Mouse (Mus musculus): ENCODE measurements around the gene Zfp185. TPM values are rescaled to one million over a fixed set of nuclear protein-coding genes. Genes with fewer than 3 reads are reported as not detected.
A peak's percentile ranks its signal among the peaks of the same experiment; 100 is the strongest.

The Zfp185 gene
- polyA plus RNA-seq, 1 experiment from 2014 or later = 8.9 TPM

DNA sequence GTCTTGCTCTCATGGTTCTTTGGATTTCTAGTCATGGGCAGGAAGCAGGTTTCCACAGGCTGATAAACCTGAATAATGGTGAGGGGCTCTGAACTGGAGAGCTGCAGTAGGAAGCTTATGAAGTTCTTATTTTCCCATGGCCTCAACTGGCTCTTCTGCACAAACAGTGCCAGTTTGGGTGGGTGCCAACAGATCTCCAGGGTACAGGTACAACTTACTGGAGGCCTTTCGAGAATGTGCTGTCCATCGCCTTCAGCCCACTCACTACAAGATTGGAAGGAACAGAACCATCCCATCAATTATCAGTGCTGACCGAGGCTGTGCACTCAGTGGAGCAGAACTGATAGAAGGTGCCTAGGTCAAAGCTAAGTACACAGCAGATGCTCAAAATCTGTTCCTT lies 1.3 kb downstream of the Zfp185 start:
- 80% methylated on average over 3 of the region's 3 CpGs for WGBS
- no peak overlapping the region for H3K4me3 ChIP-seq (ENCODE audit: low read depth, low read length)
- H3K27ac ChIP-seq (ENCODE audit: low read depth) = no peak overlapping the region
- no peak overlapping the region for H3K9ac ChIP-seq (ENCODE audit: low read length)
- no peak for ATAC-seq (replicated peaks; ENCODE audit: low FRiP score, low TSS enrichment, low read depth)
- no peak for DNase-seq (ENCODE audit: low spot score)
- H3K4me1 ChIP-seq (replicated peaks; ENCODE audit: control insufficient read depth, insufficient read depth, low read length) = no peaks in the 10 kb centered on the region
- H3K4me2 ChIP-seq (ENCODE audit: low read length) = no peak overlapping the region
- H3K27me3 ChIP-seq (replicated peaks; ENCODE audit: control insufficient read depth, insufficient read depth, low read length) = 0 out of 2 replicates have a peak, but pooled peaks cover 5% of the 10 kb centered on the region
- H3K36me3 ChIP-seq (ENCODE audit: control insufficient read depth, insufficient read depth, low read length) = no peaks in the 10 kb centered on the region
- H3K9me3 ChIP-seq (ENCODE audit: control insufficient read depth, low read length) = no peaks in the 10 kb centered on the region

DNA sequence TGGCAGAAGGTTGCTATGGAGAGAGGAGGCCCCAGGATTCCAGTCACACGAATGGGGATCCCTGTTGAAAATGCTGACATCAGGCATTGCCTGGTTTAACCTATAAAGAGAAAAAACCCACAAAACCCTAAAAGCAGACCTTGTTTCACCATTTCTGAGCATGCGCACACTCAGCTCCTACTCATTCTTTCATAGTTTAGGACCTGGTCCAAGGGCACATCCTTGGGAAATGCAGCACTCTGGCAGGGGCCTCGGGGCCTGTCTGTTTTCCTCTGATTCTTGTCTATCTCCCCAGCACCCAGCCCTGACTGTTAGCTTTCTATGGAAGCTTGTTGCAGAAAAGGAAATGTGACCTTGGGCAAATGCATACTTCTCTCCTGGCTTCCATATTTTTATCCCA lies 3.4 kb downstream of the Zfp185 start:
- Histone ChIP-seq H3K4me1 (replicated peaks; ENCODE audit: control insufficient read depth, insufficient read depth, low read length) (no peaks in the 10 kb centered on the region), H3K9me3 (ENCODE audit: control insufficient read depth, low read length) (no peaks in the 10 kb centered on the region), H3K27me3 (replicated peaks; ENCODE audit: control insufficient read depth, insufficient read depth, low read length) (0 out of 2 replicates have a peak, but pooled peaks cover 5% of the 10 kb centered on the region), H3K4me2 (ENCODE audit: low read length) (no peak overlapping the region), H3K36me3 (ENCODE audit: control insufficient read depth, insufficient read depth, low read length) (no peaks in the 10 kb centered on the region), H3K9ac (ENCODE audit: low read length) (no peak overlapping the region), H3K27ac (ENCODE audit: low read depth) (no peak overlapping the region), H3K4me3 (ENCODE audit: low read depth, low read length) (no peak overlapping the region)
- no peak for DNase-seq (ENCODE audit: low spot score)
- WGBS = 70% methylated on average over 3 of the region's 3 CpGs
- no peak for ATAC-seq (replicated peaks; ENCODE audit: low FRiP score, low TSS enrichment, low read depth)

DNA sequence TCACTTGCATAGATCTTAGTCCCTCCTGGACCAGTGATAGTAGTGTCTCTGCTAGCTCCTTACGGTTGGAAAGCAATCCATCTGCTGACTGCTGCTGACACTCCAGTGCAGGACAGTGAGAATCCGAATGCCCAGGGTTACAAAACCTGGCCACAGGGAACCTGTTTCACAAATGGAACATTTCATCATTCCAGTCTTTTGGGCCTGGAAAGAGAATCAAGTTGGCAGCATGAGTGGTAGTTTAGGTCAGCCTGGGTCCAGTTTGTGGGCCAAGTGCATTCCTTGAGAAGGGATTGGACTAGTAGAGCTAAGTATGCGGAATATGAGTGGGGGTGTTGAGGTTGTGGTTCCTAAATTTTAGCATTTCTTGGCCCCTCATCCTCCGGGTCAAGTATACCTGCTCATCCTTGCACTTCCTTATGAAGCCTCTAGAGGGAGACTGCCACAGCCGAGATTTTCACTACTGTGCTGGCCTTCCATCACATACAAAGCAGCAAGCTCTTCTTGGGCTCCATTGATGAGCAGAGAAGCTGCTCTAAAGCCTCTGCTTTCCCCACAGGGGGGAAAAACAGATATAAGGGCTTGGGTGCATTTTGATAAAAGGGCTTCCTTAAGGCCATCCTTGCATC lies 5.3 kb downstream of the Zfp185 start:
- Histone ChIP-seq H3K27me3 (replicated peaks; ENCODE audit: control insufficient read depth, insufficient read depth, low read length) (no peaks in the 10 kb centered on the region), H3K9me3 (ENCODE audit: control insufficient read depth, low read length) (no peaks in the 10 kb centered on the region), H3K27ac (ENCODE audit: low read depth) (no peak overlapping the region), H3K4me3 (ENCODE audit: low read depth, low read length) (no peak overlapping the region), H3K36me3 (ENCODE audit: control insufficient read depth, insufficient read depth, low read length) (no peaks in the 10 kb centered on the region), H3K9ac (ENCODE audit: low read length) (no peak overlapping the region), H3K4me1 (replicated peaks; ENCODE audit: control insufficient read depth, insufficient read depth, low read length) (no peaks in the 10 kb centered on the region), H3K4me2 (ENCODE audit: low read length) (no peak overlapping the region)
- ATAC-seq (replicated peaks; ENCODE audit: low FRiP score, low TSS enrichment, low read depth) (no peak), DNase-seq (ENCODE audit: low spot score) (no peak)
- WGBS = 51% methylated on average over 5 of the region's 5 CpGs

DNA sequence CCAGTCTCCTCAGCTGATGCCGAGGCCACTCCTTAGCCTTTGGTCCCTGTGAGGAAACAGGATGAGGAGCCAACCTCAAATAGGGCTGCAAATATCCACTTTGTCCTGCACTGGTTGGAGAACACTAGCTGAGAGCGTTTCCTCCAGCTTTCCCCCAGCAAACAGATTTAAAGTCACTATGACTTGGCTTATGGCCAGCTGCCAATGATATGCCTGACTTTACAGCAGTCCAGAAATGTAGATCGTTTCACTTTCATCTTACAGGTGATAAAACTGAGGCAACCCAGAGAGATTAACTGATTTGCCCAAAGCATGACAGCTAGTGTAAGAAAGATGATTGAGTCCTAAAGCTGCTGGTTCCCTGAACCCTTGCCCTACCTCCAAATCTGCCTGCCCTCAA lies 8.4 kb downstream of the Zfp185 start:
- no peak for ATAC-seq (replicated peaks; ENCODE audit: low FRiP score, low TSS enrichment, low read depth)

DNA sequence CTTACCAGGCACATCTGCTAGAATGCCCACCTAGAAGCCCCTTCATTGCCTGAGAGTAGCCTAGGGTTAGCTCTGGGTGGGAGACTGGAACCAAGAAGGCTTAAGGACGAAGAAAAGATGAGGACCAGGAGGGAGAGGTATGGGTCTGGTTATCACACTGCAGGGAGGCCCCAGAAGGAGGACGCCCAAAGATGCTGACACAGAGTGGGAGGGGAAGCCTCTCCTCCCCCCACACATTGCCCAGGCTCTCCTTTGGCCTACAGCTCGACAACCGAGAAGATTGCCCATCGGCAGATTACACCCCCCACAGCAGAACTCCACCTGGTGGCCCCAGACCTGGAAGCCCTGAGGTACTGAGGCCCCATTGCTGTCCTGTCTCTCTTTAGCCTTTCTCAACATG lies 16.0 kb downstream of the Zfp185 start:
- no peak for ATAC-seq (replicated peaks; ENCODE audit: low FRiP score, low TSS enrichment, low read depth)
- no peaks in the 10 kb centered on the region for H3K9me3 ChIP-seq (ENCODE audit: control insufficient read depth, low read length)
- H3K4me3 ChIP-seq (ENCODE audit: low read depth, low read length) = no peak overlapping the region
- H3K9ac ChIP-seq (ENCODE audit: low read length) = no peak overlapping the region
- no peak overlapping the region for H3K27ac ChIP-seq (ENCODE audit: low read depth)
- WGBS = 84% methylated on average over 5 of the region's 5 CpGs
- H3K4me1 ChIP-seq (replicated peaks; ENCODE audit: control insufficient read depth, insufficient read depth, low read length) = no peaks in the 10 kb centered on the region
- no peak for DNase-seq (ENCODE audit: low spot score)
- no peaks in the 10 kb centered on the region for H3K27me3 ChIP-seq (replicated peaks; ENCODE audit: control insufficient read depth, insufficient read depth, low read length)
- no peaks in the 10 kb centered on the region for H3K36me3 ChIP-seq (ENCODE audit: control insufficient read depth, insufficient read depth, low read length)
- H3K4me2 ChIP-seq (ENCODE audit: low read length) = no peak overlapping the region

More for the DNA sequence above, 8.4 kb downstream of the Zfp185 start:
- Histone ChIP-seq H3K9ac (ENCODE audit: low read length) (no peak overlapping the region), H3K27me3 (replicated peaks; ENCODE audit: control insufficient read depth, insufficient read depth, low read length) (no peaks in the 10 kb centered on the region), H3K36me3 (ENCODE audit: control insufficient read depth, insufficient read depth, low read length) (no peaks in the 10 kb centered on the region), H3K4me2 (ENCODE audit: low read length) (no peak overlapping the region), H3K4me3 (ENCODE audit: low read depth, low read length) (no peak overlapping the region), H3K4me1 (replicated peaks; ENCODE audit: control insufficient read depth, insufficient read depth, low read length) (no peaks in the 10 kb centered on the region), H3K9me3 (ENCODE audit: control insufficient read depth, low read length) (no peaks in the 10 kb centered on the region), H3K27ac (ENCODE audit: low read depth) (no peak overlapping the region)
- DNase-seq (ENCODE audit: low spot score) = no peak
- WGBS = 66% methylated on average over 3 of the region's 3 CpGs

DNA sequence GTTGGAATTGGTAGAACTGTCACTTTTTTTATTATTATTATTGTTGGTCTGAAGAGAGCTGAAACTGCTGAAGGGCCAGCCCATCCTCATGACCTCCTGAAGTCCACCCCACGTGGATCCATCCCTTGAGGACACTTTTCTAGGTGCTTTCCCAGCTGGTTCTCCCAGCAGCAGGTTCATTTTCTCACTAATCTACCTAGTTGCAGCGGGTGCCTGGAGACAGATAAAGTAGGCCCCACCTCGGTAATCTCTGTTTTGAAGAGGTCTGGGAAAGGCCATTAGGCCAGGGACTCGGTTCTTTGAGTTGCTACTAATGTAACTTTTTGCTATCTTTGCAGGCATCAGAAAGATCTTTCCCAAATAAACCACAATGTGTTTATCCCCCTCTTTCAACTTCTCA lies 18.5 kb downstream of the Zfp185 start:
- no peak overlapping the region for H3K4me2 ChIP-seq (ENCODE audit: low read length)
- no peaks in the 10 kb centered on the region for H3K27me3 ChIP-seq (replicated peaks; ENCODE audit: control insufficient read depth, insufficient read depth, low read length)
- no peaks in the 10 kb centered on the region for H3K36me3 ChIP-seq (ENCODE audit: control insufficient read depth, insufficient read depth, low read length)
- H3K27ac ChIP-seq (ENCODE audit: low read depth) = no peak overlapping the region
- H3K4me1 ChIP-seq (replicated peaks; ENCODE audit: control insufficient read depth, insufficient read depth, low read length) = no peaks in the 10 kb centered on the region
- DNase-seq (ENCODE audit: low spot score) (no peak), ATAC-seq (replicated peaks; ENCODE audit: low FRiP score, low TSS enrichment, low read depth) (no peak)
- H3K4me3 ChIP-seq (ENCODE audit: low read depth, low read length) = no peak overlapping the region
- 67% methylated on average over 4 of the region's 4 CpGs for WGBS
- no peaks in the 10 kb centered on the region for H3K9me3 ChIP-seq (ENCODE audit: control insufficient read depth, low read length)
- no peak overlapping the region for H3K9ac ChIP-seq (ENCODE audit: low read length)

DNA sequence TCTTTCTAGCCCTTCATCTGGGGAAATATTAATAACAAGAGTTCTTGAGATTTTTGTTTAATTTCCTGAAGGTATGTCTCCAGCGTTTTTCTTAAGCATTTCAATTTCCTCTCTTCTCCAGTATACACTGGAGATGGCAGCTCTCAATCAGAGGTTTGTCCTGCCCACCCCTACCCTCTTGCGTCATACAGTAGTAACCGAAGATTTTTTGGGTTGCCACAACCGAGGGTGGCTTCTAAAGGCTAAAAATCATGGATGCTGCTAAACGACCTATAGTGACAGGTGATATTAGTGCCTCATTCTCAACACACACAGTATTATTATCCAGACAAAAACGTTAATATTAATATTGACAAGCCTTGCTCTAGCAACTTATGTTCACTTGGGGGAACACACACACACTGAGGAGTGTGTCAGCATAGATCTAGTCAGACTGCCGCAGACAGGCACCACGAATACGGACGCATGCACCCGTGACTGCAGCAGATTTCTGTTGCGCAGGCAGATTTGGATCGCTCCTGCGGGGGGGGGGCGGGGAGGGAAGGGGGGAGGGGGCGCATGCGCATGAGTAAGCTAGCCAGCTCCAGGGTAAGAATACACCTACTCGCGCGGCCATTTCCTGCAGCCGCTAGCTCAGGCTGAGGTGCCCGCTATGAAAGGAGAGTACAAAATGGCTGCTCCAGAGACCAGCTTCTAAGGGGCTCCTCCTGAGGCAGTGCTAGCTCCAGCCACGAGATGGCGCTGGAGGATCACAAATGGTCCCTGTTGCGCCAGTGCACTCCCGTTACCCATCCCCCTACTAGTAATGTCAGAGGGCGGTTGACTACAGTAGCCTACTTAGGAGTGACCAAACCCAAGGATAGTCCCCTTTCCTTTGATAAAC lies 20.7 kb downstream of the Zfp185 start:
- peak overlapping the region; percentile 52 for H3K4me2 ChIP-seq (ENCODE audit: low read length)
- H3K27me3 ChIP-seq (replicated peaks; ENCODE audit: control insufficient read depth, insufficient read depth, low read length) = no peaks in the 10 kb centered on the region
- peak; percentile 100 for ATAC-seq (replicated peaks; ENCODE audit: low FRiP score, low TSS enrichment, low read depth)
- no peak overlapping the region for H3K27ac ChIP-seq (ENCODE audit: low read depth)
- WGBS = 16% methylated on average over 24 of the region's 27 CpGs
- peak overlapping the region; percentile 34 for H3K4me3 ChIP-seq (ENCODE audit: low read depth, low read length)
- 0 out of 2 replicates have a peak overlapping the region, but pooled peaks have one; percentile 27 for H3K9ac ChIP-seq (ENCODE audit: low read length)
- peak; percentile 94 for DNase-seq (ENCODE audit: low spot score)
- no peaks in the 10 kb centered on the region for H3K9me3 ChIP-seq (ENCODE audit: control insufficient read depth, low read length)
- H3K36me3 ChIP-seq (ENCODE audit: control insufficient read depth, insufficient read depth, low read length) = no peaks in the 10 kb centered on the region
- H3K4me1 ChIP-seq (replicated peaks; ENCODE audit: control insufficient read depth, insufficient read depth, low read length) = no peaks in the 10 kb centered on the region

DNA sequence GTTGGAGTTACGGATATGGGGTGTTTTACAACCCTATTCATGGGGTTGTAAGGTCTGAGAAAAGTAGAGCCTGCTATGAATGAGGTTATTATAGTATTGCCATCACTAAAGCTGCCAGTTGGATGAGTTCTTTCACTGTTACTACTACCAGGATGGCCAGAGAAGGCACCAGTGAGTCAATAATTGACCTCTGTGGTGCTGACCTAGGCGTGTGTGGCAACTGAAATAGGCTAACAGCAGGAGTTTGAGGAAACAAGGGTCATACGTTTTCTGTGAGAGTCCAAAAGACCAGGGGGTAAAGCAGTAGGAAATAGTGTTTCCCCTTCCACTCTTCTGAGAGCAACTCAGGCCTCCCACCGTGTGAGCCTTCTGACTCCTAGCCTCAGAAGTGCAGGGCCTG lies 25.7 kb downstream of the Zfp185 start:
- Histone ChIP-seq H3K27ac (ENCODE audit: low read depth) (no peak overlapping the region), H3K4me3 (ENCODE audit: low read depth, low read length) (no peak overlapping the region), H3K4me2 (ENCODE audit: low read length) (no peak overlapping the region), H3K36me3 (ENCODE audit: control insufficient read depth, insufficient read depth, low read length) (no peaks in the 10 kb centered on the region), H3K27me3 (replicated peaks; ENCODE audit: control insufficient read depth, insufficient read depth, low read length) (no peaks in the 10 kb centered on the region), H3K9ac (ENCODE audit: low read length) (no peak overlapping the region), H3K9me3 (ENCODE audit: control insufficient read depth, low read length) (no peaks in the 10 kb centered on the region), H3K4me1 (replicated peaks; ENCODE audit: control insufficient read depth, insufficient read depth, low read length) (no peaks in the 10 kb centered on the region)
- DNase-seq (ENCODE audit: low spot score) (no peak), ATAC-seq (replicated peaks; ENCODE audit: low FRiP score, low TSS enrichment, low read depth) (no peak)
- 59% methylated on average over 4 of the region's 4 CpGs for WGBS

Measured in intestine, embryonic 14.5 days (tissue).